Mouse (Mus musculus) thymus, adult 18-20 months (tissue): ENCODE results near the gene Smdt1.

Experiments
- DNase-seq, 2 experiments: peaks; one replicate each; pipeline ENCODE4 v3.0.0; 2022; ENCODE audit warnings: mixed read lengths in 2 of 2

Smdt1 gene

GRCm38 (mm10) chr15:82338593-82339112 lies at the start of gene Smdt1, which contains the start of the genes Naga and Pheta2:
TSS of gene Smdt1 (plus strand) at chr15:82338959.
TSS of gene Naga (minus strand) at chr15:82338925.
TSS of gene Pheta2 (plus strand) at chr15:82338942.
- peak; percentile 94 to 95 for DNase-seq

GRCm38 (mm10) chr15:82290252-82290651 lies 48.5 kb upstream of the Smdt1 start:
- no peak for DNase-seq

GRCm38 (mm10) chr15:82292851-82293250 lies 45.9 kb upstream of the Smdt1 start:
- no peak for DNase-seq

- no peak for DNase-seq
Measured at GRCm38 (mm10) chr15:82293271-82293711, 45.5 kb upstream of the Smdt1 start.

- no peak for DNase-seq
Measured at GRCm38 (mm10) chr15:82294059-82294458, 44.7 kb upstream of the Smdt1 start.

- DNase-seq: no peak
Measured at GRCm38 (mm10) chr15:82298764-82299561, 39.8 kb upstream of the Smdt1 start, which contains the start of gene Wbp2nl. TSS of gene Wbp2nl (plus strand) at chr15:82298954.

- no peak for DNase-seq
Measured at GRCm38 (mm10) chr15:82307107-82307506, 31.7 kb upstream of the Smdt1 start.

GRCm38 (mm10) chr15:82308416-82308815 lies 30.3 kb upstream of the Smdt1 start:
- no peak for DNase-seq

GRCm38 (mm10) chr15:82317839-82318238 lies 20.9 kb upstream of the Smdt1 start:
- no peak for DNase-seq

GRCm38 (mm10) chr15:82319613-82320012 lies 19.1 kb upstream of the Smdt1 start:
- DNase-seq: no peak

GRCm38 (mm10) chr15:82322195-82322594 lies 16.6 kb upstream of the Smdt1 start:
- no peak for DNase-seq

- no peak for DNase-seq
Measured at GRCm38 (mm10) chr15:82325382-82325781, 13.4 kb upstream of the Smdt1 start.

- no peak for DNase-seq
Measured at GRCm38 (mm10) chr15:82335194-82335593, 3.6 kb upstream of the Smdt1 start.

GRCm38 (mm10) chr15:82336629-82337028 lies 2.1 kb upstream of the Smdt1 start:
- no peak for DNase-seq

- DNase-seq: no peak
Measured at GRCm38 (mm10) chr15:82337875-82338274, 884 bp upstream of the Smdt1 start.

- no peak for DNase-seq
Measured at GRCm38 (mm10) chr15:82339150-82339549, 391 bp downstream of the Smdt1 start.

- DNase-seq: no peak
Measured at GRCm38 (mm10) chr15:82339634-82340254, 985 bp downstream of the Smdt1 start.

- no peak for DNase-seq
Measured at GRCm38 (mm10) chr15:82340414-82341035, 1.8 kb downstream of the Smdt1 start.

GRCm38 (mm10) chr15:82341036-82341501 lies 2.3 kb downstream of the Smdt1 start:
- no peak for DNase-seq

- no peak for DNase-seq
Measured at GRCm38 (mm10) chr15:82341675-82342542, 3.1 kb downstream of the Smdt1 start.

GRCm38 (mm10) chr15:82342543-82342935 lies 3.8 kb downstream of the Smdt1 start:
- DNase-seq: no peak
